Mouse (Mus musculus) liver, embryonic 11.5 days (tissue): ENCODE measurements at regions not wholly inside any gene's neighbourhood (a gene's known extent, or its start where the extent isn't known, plus 50 kb on each side); places are given as distances from the start of the nearest gene placed in this dataset.

Experiments
- ATAC-seq: fragments of 200-750 bp; cut with Nextera tagmentation; replicated peaks from 2 replicates; pipeline ENCODE4 v1.8.0; 2017; ENCODE audit warnings: moderate number of reproducible peaks, mild to moderate bottlenecking, moderate TSS enrichment, moderate library complexity; ENCODE audit not compliant: low FRiP score
- DNase-seq: peaks from one replicate; pipeline ENCODE4 v3.0.0-alpha.2; 2017; ENCODE audit warnings: low spot score
- H3K27ac ChIP-seq: fragments of 300-500 bp; sonication (generic); 2 replicates; pipeline ENCODE4 v1.5.1; 2014; ENCODE audit warnings: mild to moderate bottlenecking, low read depth, low read length, control low read depth
- H3K27me3 ChIP-seq: fragments of 300-500 bp; sonication (generic); replicated peaks from 2 replicates; pipeline ENCODE4 v1.6.1; 2014; ENCODE audit warnings: low read length, mixed read lengths; ENCODE audit not compliant: control insufficient read depth, insufficient read depth
- H3K36me3 ChIP-seq: fragments of 300-500 bp; sonication (generic); 2 replicates; pipeline ENCODE4 v1.6.1; 2014; ENCODE audit warnings: mild to moderate bottlenecking, low read length, moderate library complexity, mixed read lengths; ENCODE audit not compliant: control insufficient read depth, insufficient read depth
- H3K4me1 ChIP-seq: fragments of 300-500 bp; sonication (generic); replicated peaks from 2 replicates; pipeline ENCODE4 v1.6.1; 2014; ENCODE audit warnings: low read length, mixed read lengths; ENCODE audit not compliant: control insufficient read depth, insufficient read depth
- H3K4me2 ChIP-seq: fragments of 300-500 bp; sonication (generic); 2 replicates; pipeline ENCODE4 v1.6.1; 2014; ENCODE audit warnings: mild to moderate bottlenecking, control low read depth, moderate library complexity
- H3K4me3 ChIP-seq: fragments of 300-500 bp; sonication (generic); 2 replicates; pipeline ENCODE4 v1.5.1; 2014; ENCODE audit warnings: low read depth, low read length, control low read depth
- H3K9ac ChIP-seq: fragments of 300-500 bp; sonication (generic); 2 replicates; pipeline ENCODE4 v1.6.1; 2014; ENCODE audit warnings: low read depth, low read length, control low read depth
- H3K9me3 ChIP-seq: fragments of 300-500 bp; sonication (generic); 2 replicates; pipeline ENCODE4 v1.6.1; 2016; ENCODE audit warnings: low read length, inconsistent platforms, mixed read lengths; ENCODE audit not compliant: control insufficient read depth
- WGBS: fragments of 180-500 bp; shearing (Covaris S2); extraction: QIAGEN DNeasy Blood & Tissue Kit; methylation state at CpG from one replicate; pipeline ENCODE4 v1.1.7; 2014; 5-methylcytosine and 5-hydroxymethylcytosine counted together

DNA sequence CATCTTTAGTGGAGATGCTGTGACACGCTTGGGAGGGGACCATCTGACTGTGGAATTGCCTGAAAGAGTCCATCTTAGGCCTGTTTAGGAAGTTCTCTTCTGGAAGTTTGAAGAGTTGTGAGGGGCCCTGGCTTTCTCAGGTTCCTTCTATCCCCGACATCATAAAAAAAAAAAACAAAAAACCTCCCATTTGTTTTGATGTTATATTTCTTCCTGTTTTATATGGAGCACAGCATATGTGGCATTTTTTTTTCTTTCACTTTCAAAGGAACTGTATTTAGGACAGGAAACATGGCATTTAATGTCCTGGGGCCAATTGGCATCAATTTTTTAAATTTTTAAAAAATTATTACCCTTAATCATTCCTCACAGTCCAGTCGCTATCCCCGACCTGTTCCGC, 168.6 kb upstream of the Dmrta1 start:
- Histone ChIP-seq H3K27me3 (no peaks in the 10 kb centered on the region), H3K36me3 (no peaks in the 10 kb centered on the region), H3K4me1 (no peaks in the 10 kb centered on the region; the same call in 1 of the 2 replicates), H3K4me3 (no peak overlapping the region), H3K27ac (peak overlapping the region; percentile 80), H3K9me3 (no peaks in the 10 kb centered on the region), H3K4me2 (peak overlapping the region; percentile 2; the same call in 1 of the 2 replicates), H3K9ac (no peak overlapping the region)
- ATAC-seq (no peak; the same call in 1 of the 2 replicates), DNase-seq (no peak)
- WGBS: 81% methylated on average over 5 of the region's 5 CpGs

DNA sequence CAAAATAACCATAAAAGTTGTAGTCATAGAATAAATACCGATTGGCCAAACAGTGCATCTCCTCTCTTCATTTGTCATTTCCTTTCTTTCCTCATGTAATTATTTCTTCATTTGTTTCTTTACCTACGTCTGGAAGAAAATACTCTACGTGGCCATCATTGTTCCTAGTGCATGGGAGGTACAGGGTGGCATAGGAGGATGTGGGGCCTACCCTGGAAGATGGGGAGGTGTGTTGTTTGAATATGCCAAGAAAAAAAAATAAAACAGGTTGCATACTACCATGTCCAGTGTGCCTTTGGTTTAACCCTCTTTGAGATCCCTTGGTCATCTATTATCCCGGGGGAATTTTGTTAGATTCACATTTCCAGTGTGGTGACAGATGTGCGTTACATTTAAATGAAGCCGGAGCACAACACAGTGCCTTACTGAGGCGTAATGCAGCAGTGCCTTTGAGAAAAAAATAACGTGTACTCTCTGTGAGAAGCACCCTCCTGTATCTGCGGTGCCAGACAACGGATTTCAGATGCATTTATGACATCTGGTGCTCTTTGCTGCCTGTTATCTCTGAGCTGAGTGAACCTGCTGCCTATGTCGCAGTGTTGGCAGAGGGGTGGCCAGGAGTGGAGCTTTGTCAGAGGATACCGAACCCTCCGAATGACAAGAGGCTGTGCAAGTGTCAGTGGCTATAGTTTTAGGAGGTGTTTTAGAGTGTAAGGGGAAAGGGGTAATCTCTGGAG, 169.4 kb upstream of the Dmrta1 start:
- H3K4me2 ChIP-seq: peak overlapping the region; percentile 2; the same call in 1 of the 2 replicates
- H3K36me3 ChIP-seq: no peaks in the 10 kb centered on the region
- ATAC-seq (peak; percentile 94), DNase-seq (no peak)
- WGBS: 62% methylated on average over 13 of the region's 13 CpGs
- no peaks in the 10 kb centered on the region for H3K27me3 ChIP-seq
- H3K9me3 ChIP-seq: no peaks in the 10 kb centered on the region
- peak overlapping the region; percentile 80 for H3K27ac ChIP-seq
- H3K9ac ChIP-seq: no peak overlapping the region
- H3K4me1 ChIP-seq: no peaks in the 10 kb centered on the region; the same call in 1 of the 2 replicates
- H3K4me3 ChIP-seq: no peak overlapping the region

DNA sequence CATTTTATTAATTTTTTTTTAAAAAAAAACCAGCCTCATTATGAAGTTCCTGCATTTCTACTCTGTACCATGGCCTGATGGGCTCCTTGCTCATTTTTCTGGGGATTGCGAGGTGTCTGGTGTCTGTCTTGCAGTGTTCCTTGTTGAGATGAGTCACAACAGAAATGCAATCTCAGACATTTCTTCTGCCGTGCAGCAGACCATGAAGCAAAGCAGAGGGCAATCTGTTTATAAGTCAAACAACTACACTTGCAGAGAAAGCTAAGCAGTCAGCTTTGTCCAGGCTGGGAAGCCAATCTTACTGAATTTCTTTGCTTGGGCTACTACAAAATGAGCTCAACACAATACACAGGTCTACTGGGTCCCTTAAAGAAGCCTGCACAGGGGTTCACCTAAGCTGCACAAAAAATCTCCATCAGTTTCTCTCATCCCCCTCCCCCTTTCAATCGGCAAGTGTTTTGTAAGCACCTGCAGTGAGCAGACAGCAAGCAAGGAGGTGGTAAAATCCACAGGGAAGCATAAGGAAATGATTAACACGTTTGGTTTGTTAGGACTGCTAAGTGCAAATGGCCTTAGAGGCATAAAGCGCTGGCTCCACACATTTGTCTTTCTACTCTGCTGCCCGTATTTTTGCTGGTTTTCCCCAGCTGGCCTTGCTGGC, 171.0 kb upstream of the Dmrta1 start:
- Histone ChIP-seq H3K4me2 (no peak overlapping the region), H3K9me3 (no peaks in the 10 kb centered on the region), H3K27ac (no peak overlapping the region), H3K4me1 (no peaks in the 10 kb centered on the region; the same call in 1 of the 2 replicates), H3K9ac (no peak overlapping the region), H3K36me3 (no peaks in the 10 kb centered on the region), H3K4me3 (no peak overlapping the region), H3K27me3 (no peaks in the 10 kb centered on the region)
- WGBS: 35% methylated on average over 6 of the region's 6 CpGs
- DNase-seq: no peak
- no peak for ATAC-seq

DNA sequence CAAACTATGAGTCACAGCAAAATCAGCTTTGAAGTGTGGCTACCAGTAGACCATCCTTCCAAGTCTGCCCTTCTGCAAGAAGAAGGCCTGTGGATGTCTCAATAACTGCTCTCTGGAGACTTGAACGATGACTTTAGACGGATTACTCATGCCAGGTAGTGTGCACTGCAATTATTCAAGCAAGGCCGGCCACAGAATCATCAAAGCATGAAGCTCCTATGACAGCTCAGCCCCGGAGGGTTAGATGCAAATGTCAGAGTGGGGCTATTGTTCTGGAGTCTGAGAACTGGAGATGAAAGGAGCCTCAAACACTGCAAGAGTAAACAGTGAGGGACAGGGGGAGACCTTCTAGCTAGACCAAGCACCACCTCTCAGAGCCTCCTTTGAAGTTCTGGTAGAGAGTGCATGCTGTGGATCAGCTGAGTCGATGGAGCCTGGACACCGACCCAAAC, 173.8 kb upstream of the Dmrta1 start:
- no peaks in the 10 kb centered on the region; the same call in 1 of the 2 replicates for H3K4me1 ChIP-seq
- H3K9me3 ChIP-seq: no peaks in the 10 kb centered on the region
- H3K36me3 ChIP-seq: no peaks in the 10 kb centered on the region
- no peak overlapping the region for H3K9ac ChIP-seq
- DNase-seq: no peak
- ATAC-seq: no peak
- 39% methylated on average over 6 of the region's 6 CpGs for WGBS
- no peaks in the 10 kb centered on the region for H3K27me3 ChIP-seq
- no peak overlapping the region for H3K27ac ChIP-seq
- no peak overlapping the region for H3K4me2 ChIP-seq
- no peak overlapping the region for H3K4me3 ChIP-seq

DNA sequence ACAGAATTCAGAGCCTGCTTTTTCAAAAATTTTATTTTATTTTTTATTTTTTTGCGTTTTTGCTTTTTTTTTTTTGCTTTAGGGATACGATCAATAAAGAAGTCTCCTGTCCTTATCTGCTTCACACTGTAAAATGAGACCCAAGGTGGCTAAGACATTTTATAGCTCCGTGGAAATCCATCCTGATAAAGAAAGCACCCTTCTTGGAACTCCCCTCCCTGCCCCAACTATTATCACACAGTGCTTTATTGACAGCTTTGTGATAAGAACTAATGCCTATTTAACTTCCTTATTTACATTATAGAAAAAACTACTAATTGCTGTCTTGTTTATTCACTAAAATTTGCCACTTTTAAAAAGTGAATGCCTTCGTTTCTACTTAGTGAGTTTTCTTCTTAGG, 179.0 kb upstream of the Dmrta1 start:
- H3K27ac ChIP-seq: no peak overlapping the region
- H3K36me3 ChIP-seq: no peaks in the 10 kb centered on the region
- DNase-seq (no peak), ATAC-seq (peak; percentile 80)
- no peaks in the 10 kb centered on the region for H3K4me1 ChIP-seq
- H3K9ac ChIP-seq: no peak overlapping the region
- H3K4me2 ChIP-seq: no peak overlapping the region
- no peaks in the 10 kb centered on the region for H3K9me3 ChIP-seq
- H3K27me3 ChIP-seq: no peaks in the 10 kb centered on the region
- WGBS: 31% methylated on average over 4 of the region's 4 CpGs
- no peak overlapping the region for H3K4me3 ChIP-seq

DNA sequence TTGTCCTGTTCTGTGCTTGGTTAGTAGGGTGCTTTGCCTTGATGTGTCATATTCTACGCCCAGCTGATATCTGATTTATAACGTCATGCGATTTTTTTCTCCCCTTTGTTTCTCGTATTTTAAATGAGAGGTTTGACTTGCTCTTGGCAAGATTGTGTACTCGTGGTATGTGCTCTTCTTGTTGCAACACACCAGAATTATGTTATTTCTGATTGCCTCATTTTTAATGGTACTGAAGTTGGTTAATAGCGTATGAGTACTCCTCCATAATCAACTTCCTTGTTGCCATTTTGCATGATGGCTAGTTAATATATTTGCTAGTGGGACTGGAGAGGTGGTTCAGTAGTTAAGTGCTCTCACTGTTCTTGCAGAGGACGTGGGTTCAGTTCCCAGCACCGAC, 180.1 kb upstream of the Cdkn2b start:
- H3K27me3 ChIP-seq: no peaks in the 10 kb centered on the region
- WGBS: 82% methylated on average over 8 of the region's 8 CpGs
- H3K4me2 ChIP-seq: no peak overlapping the region
- ATAC-seq: no peak
- no peak overlapping the region for H3K4me3 ChIP-seq
- no peaks in the 10 kb centered on the region; the same call in 1 of the 2 replicates for H3K4me1 ChIP-seq
- no peaks in the 10 kb centered on the region for H3K36me3 ChIP-seq
- H3K27ac ChIP-seq: no peak overlapping the region
- no peaks in the 10 kb centered on the region for H3K9me3 ChIP-seq
- no peak for DNase-seq
- no peak overlapping the region for H3K9ac ChIP-seq

DNA sequence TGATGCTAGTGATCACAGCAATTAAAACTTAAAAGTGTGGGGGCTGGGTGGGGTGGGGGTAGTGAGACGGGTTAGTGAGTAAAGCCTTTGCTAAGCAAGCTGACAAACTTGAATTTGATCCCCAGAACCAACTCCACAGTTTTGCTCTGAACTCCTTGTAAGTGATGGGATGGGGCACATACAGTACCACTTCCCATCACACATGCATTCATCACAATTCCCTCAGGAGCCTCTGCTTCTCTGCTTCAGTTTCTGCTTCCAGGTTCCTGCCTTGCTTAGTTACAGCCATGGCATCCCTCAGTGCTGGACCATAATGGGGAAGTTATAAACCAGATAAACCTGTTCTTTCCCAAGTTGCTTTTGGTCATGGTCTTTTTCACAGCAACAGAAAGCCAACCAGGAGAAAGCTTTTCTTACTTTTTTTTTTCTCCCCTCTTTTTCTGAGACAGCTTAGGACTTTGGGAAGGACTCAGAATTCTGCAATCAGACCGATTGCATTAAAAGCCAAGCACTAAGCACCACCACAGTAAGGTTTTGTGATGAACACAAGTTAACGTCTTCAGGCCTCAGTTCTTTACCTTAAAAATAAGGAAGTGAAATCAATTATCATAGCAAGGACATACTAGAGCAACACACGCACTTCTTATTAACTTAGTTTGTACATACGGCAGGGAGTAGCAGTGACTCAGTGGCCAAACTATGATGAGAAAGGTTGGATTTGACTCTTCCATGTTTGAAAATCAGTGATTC, 176.8 kb upstream of the Cdkn2b start:
- peaks cover 4% of the 10 kb centered on the region; the same call in 1 of the 2 replicates for H3K4me1 ChIP-seq
- H3K27ac ChIP-seq: no peak overlapping the region
- H3K9me3 ChIP-seq: no peaks in the 10 kb centered on the region
- DNase-seq: no peak
- ATAC-seq: no peak
- no peak overlapping the region for H3K9ac ChIP-seq
- H3K4me3 ChIP-seq: no peak overlapping the region
- no peaks in the 10 kb centered on the region for H3K36me3 ChIP-seq
- 71% methylated on average over 5 of the region's 5 CpGs for WGBS
- H3K27me3 ChIP-seq: no peaks in the 10 kb centered on the region
- H3K4me2 ChIP-seq: no peak overlapping the region

DNA sequence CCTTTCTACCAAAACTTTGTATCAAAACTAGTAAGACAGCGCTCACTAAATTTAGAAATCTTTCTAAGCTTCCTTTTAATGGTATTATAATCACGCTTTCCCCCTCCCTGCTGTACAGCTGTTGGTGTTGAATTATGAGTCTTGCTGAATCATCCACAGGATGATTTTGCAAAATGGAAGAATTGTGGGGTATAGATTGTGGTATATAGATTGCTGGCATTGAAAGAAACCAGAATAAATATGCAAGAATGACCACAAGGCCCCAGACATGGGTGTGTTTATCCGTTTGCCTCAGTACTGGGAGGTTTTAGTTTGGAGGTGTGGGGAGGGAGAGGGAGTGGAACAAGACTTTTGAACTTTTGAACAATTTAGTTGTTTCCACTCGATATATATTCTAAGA, 176.1 kb upstream of the Cdkn2b start:
- DNase-seq (no peak), ATAC-seq (peak; percentile 54)
- H3K9ac ChIP-seq: no peak overlapping the region
- WGBS: 68% methylated on average over 4 of the region's 4 CpGs
- no peak overlapping the region for H3K27ac ChIP-seq
- no peaks in the 10 kb centered on the region for H3K27me3 ChIP-seq
- H3K4me1 ChIP-seq: peaks cover 4% of the 10 kb centered on the region; the same call in 1 of the 2 replicates
- no peak overlapping the region for H3K4me3 ChIP-seq
- no peaks in the 10 kb centered on the region for H3K36me3 ChIP-seq
- no peaks in the 10 kb centered on the region for H3K9me3 ChIP-seq
- H3K4me2 ChIP-seq: no peak overlapping the region
